8 mouse cellular contexts compared by ENCODE assay signal in genomic region chr6:144781431-144782030, GRCm38 (mm10). TPM values are rescaled to one million over a fixed set of nuclear protein-coding genes. Genes with fewer than 3 reads are reported as not detected.
DNase-seq lines count a peak whose midpoint lies in the region; ATAC-seq lines count a peak whose summit lies in the region.

Gene Sox5 (minus strand): TSS chr6:144781977.

- peak; percentile 75 to 93 for DNase-seq in adrenal gland, adult (ENCODE audit: inconsistent age in 2 of 2, low spot score in 1 of 2)
- peak; percentile 60 for DNase-seq in embryonic facial prominence, embryonic 11.5 days (ENCODE audit: low spot score)
- DNase-seq in left cerebral cortex, postnatal 25 days (ENCODE audit: low spot score in 2 of 2) = peak; percentile 48 to 54
- DNase-seq in right cerebral cortex, postnatal 10 days (ENCODE audit: low spot score in 2 of 2) = peak; percentile 57 to 70
- peak; percentile 65 for DNase-seq in yolk sac, embryonic 10.5 days (ENCODE audit: low spot score)

- H3K4me2 ChIP-seq in embryonic facial prominence, embryonic 11.5 days (ENCODE audit: low read depth, low read length) = peak within 1 kb of the TSS; percentile 97
- H3K4me2 ChIP-seq in intestine, embryonic 16.5 days (ENCODE audit: low read depth, low read length) = peak within 1 kb of the TSS; percentile 98

- intact Hi-C loops in left cerebral cortex, postnatal 25 days (cut with DNase I) = no loop called here

- H3K4me3 ChIP-seq in embryonic facial prominence, embryonic 11.5 days (ENCODE audit: low read depth, low read length) = peak within 1 kb of the TSS; percentile 77
- H3K4me3 ChIP-seq in intestine, embryonic 16.5 days (ENCODE audit: low read length) = peak within 1 kb of the TSS; percentile 81
- peak within 1 kb of the TSS; percentile 93 for H3K4me3 ChIP-seq in megakaryocyte, embryonic 14.5 days (replicated peaks)

- no peak within 1 kb of the TSS for H3K27ac ChIP-seq in embryonic facial prominence, embryonic 11.5 days (replicated peaks; ENCODE audit: low read depth, low read length)
- peak within 1 kb of the TSS; percentile 78 for H3K27ac ChIP-seq in intestine, embryonic 16.5 days (ENCODE audit: low read length)

- ATAC-seq in embryonic facial prominence, embryonic 11.5 days (replicated peaks; ENCODE audit: insufficient number of reproducible peaks, low FRiP score, low TSS enrichment, low read depth) = peak; percentile 77
- ATAC-seq in granulocyte monocyte progenitor cell, adult 5-6 weeks (replicated peaks; ENCODE audit: poor library complexity, severe bottlenecking) = peak; percentile 64
- peak; percentile 77 for ATAC-seq in intestine, embryonic 16.5 days

- peaks cover 5% of the 10 kb centered on the region; the same call in 1 of the 2 replicates for H3K27me3 ChIP-seq in embryonic facial prominence, embryonic 11.5 days (ENCODE audit: control insufficient read depth, insufficient read depth, low read length)
- peaks cover 5% of the 10 kb centered on the region; the same call in 1 of the 2 replicates for H3K27me3 ChIP-seq in intestine, embryonic 16.5 days (replicated peaks; ENCODE audit: control insufficient read depth, insufficient read depth, low read length)
- peaks cover 65% of the 10 kb centered on the region for H3K27me3 ChIP-seq in megakaryocyte, embryonic 14.5 days (replicated peaks)

- no peaks in the 10 kb centered on the region for H3K9me3 ChIP-seq in embryonic facial prominence, embryonic 11.5 days (replicated peaks; ENCODE audit: control insufficient read depth, low read length)
- no peaks in the 10 kb centered on the region for H3K9me3 ChIP-seq in intestine, embryonic 16.5 days (ENCODE audit: control insufficient read depth, low read length)
- H3K9me3 ChIP-seq in megakaryocyte, embryonic 14.5 days = no peaks in the 10 kb centered on the region

- under 1% methylated on average over 43 of the region's 47 CpGs for WGBS in embryonic facial prominence, embryonic 11.5 days
- under 1% methylated on average over 45 of the region's 47 CpGs for WGBS in intestine, embryonic 16.5 days

- no peaks in the 10 kb centered on the region for H3K36me3 ChIP-seq in embryonic facial prominence, embryonic 11.5 days (replicated peaks; ENCODE audit: control insufficient read depth, insufficient read depth, low read depth, low read length)
- H3K36me3 ChIP-seq in intestine, embryonic 16.5 days (ENCODE audit: control insufficient read depth, insufficient read depth, low read length) = no peaks in the 10 kb centered on the region
- H3K36me3 ChIP-seq in megakaryocyte, embryonic 14.5 days (replicated peaks; ENCODE audit: low read length) = no peaks in the 10 kb centered on the region

- peak within 1 kb of the TSS; percentile 77 for H3K9ac ChIP-seq in embryonic facial prominence, embryonic 11.5 days (replicated peaks; ENCODE audit: low read length)
- H3K9ac ChIP-seq in intestine, embryonic 16.5 days (ENCODE audit: low read depth, low read length) = peak within 1 kb of the TSS; percentile 79

- H3K4me1 ChIP-seq in embryonic facial prominence, embryonic 11.5 days (ENCODE audit: control insufficient read depth, insufficient read depth, low read length) = 0 out of 2 replicates have a peak, but pooled peaks cover 6% of the 10 kb centered on the region
- H3K4me1 ChIP-seq in intestine, embryonic 16.5 days (ENCODE audit: control insufficient read depth, insufficient read depth, low read length) = no peaks in the 10 kb centered on the region
- H3K4me1 ChIP-seq in megakaryocyte, embryonic 14.5 days = peaks cover 24% of the 10 kb centered on the region

RNA-seq across cellular contexts. Expression of gene Sox5, which starts in this region (rescaled TPM):
- polyA plus RNA-seq in embryonic facial prominence, embryonic 11.5 days (2014; fragmentation: Nextera tagmentation; extraction: Ambion mirVana) = 23.4 and 29.4 TPM in 2 replicates
- total RNA-seq in granulocyte monocyte progenitor cell, adult 5-6 weeks (2014; fragmentation: Nextera tagmentation) = not detected in 2 replicates
- total RNA-seq in granulocyte monocyte progenitor cell, adult 5-6 weeks (2017) = 0.04 TPM in 1 of 2 replicates, not detected in the other
- 11.8 and 14.3 TPM in 2 replicates for polyA plus RNA-seq in intestine, embryonic 16.5 days (2015; fragmentation: Nextera tagmentation; extraction: Ambion mirVana)
- 10 to 100 TPM; 46.4 to 57.5 TPM for total RNA-seq in left cerebral cortex, postnatal 25 days (2021)
- polyA plus RNA-seq in megakaryocyte, embryonic 14.5 days (2012; ENCODE audit: insufficient read depth, low replicate concordance) = 0.07 and 0.41 TPM in 2 replicates

Comparison
In these comparisons a context has a peak if more than half of its experiments do, and no peak if none do; other contexts are left out.
1. RNA of gene Sox5 (total RNA-seq): 46.4 to 57.5 TPM in left cerebral cortex, postnatal 25 days; 0.04 TPM in granulocyte monocyte progenitor cell, adult 5-6 weeks; every median in the first group is over 10 times any median in the second.
2. Peak in ATAC-seq in granulocyte monocyte progenitor cell, adult 5-6 weeks; RNA of the gene not detected or under 1 TPM.
3. Peak in every context shown above with its lines, with median percentiles within 50 percentile points of each other: DNase-seq, ATAC-seq and H3K4me3 ChIP-seq.